Mouse (Mus musculus): ENCODE data around the gene Adprm. TPM values are rescaled to one million over a fixed set of nuclear protein-coding genes. Genes with fewer than 3 reads are reported as not detected.
A peak's percentile ranks its signal among the peaks of the same experiment; 100 is the strongest.

Adprm gene
- polyA plus RNA-seq, 1 experiment from 2014 or later = 20.4 TPM

GRCm38 (mm10) chr11:67051676-67052320 lies 596 bp downstream of the Adprm start:
- 9% methylated on average over 16 of the region's 16 CpGs for WGBS
- Histone ChIP-seq H3K27me3 (ENCODE audit: control insufficient read depth, insufficient read depth, low read length) (no peaks in the 10 kb centered on the region), H3K27ac (replicated peaks in 1 of 2; ENCODE audit: control insufficient read depth in 1 of 2, insufficient read depth in 1 of 2, low read depth in 2 of 2, low read length in 2 of 2) (peak overlapping the region; percentile 77 to 81), H3K4me2 (ENCODE audit: low read length) (peak overlapping the region; percentile 72), H3K36me3 (ENCODE audit: control insufficient read depth, insufficient read depth, low read length) (peaks cover 35% of the 10 kb centered on the region), H3K9ac (ENCODE audit: low read length) (peak overlapping the region; percentile 92), H3K9me3 (ENCODE audit: control insufficient read depth, low read length) (no peaks in the 10 kb centered on the region), H3K4me1 (ENCODE audit: control insufficient read depth in 2 of 2, insufficient read depth in 2 of 2, low read length in 2 of 2) (peaks cover 0 to 7% of the 10 kb centered on the region in 2 experiments; a peak in 2 of 4 replicates), H3K4me3 (ENCODE audit: control insufficient read depth in 1 of 2, insufficient read depth in 1 of 2, low read depth in 1 of 2, low read length in 2 of 2) (peak overlapping the region; percentile 92 to 98)
- no peak for ATAC-seq (ENCODE audit: insufficient number of reproducible peaks, insufficient read depth, low FRiP score, low read depth)

DNA sequence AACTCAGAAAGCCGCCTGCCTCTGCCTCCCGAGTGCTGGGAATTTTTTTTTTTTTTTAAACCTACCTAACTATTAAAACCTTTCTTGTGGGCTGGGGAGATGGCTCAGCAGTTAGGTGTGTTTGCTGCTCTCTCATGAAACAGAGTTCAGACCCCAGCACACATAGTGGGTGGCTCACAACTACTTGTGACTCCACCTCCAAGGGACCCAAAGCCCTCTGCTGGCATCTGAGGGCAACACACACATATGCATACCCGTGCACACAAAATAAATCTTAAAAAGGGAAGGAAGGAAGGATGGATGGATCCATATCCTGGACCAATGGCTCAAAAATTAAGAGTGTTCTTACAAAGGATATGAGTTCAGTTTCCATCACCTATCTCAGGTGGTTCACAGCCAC lies 3.1 kb downstream of the Adprm start:
- Histone ChIP-seq H3K9me3 (ENCODE audit: control insufficient read depth, low read length) (no peaks in the 10 kb centered on the region), H3K27me3 (ENCODE audit: control insufficient read depth, insufficient read depth, low read length) (no peaks in the 10 kb centered on the region), H3K36me3 (ENCODE audit: control insufficient read depth, insufficient read depth, low read length) (peaks cover 24% of the 10 kb centered on the region), H3K4me1 (ENCODE audit: control insufficient read depth in 2 of 2, insufficient read depth in 2 of 2, low read length in 2 of 2) (peaks cover 0 to 7% of the 10 kb centered on the region in 2 experiments; a peak in 2 of 4 replicates), H3K9ac (ENCODE audit: low read length) (no peak overlapping the region), H3K27ac (replicated peaks in 1 of 2; ENCODE audit: control insufficient read depth in 1 of 2, insufficient read depth in 1 of 2, low read depth in 2 of 2, low read length in 2 of 2) (no peak overlapping the region), H3K4me3 (ENCODE audit: control insufficient read depth in 1 of 2, insufficient read depth in 1 of 2, low read depth in 1 of 2, low read length in 2 of 2) (no peak overlapping the region), H3K4me2 (ENCODE audit: low read length) (no peak overlapping the region)
- ATAC-seq (ENCODE audit: insufficient number of reproducible peaks, insufficient read depth, low FRiP score, low read depth) = no peak
- WGBS = 100% methylated on average over 3 of the region's 3 CpGs

- H3K27me3 ChIP-seq (ENCODE audit: control insufficient read depth, insufficient read depth, low read length) = no peaks in the 10 kb centered on the region
- H3K4me1 ChIP-seq (ENCODE audit: control insufficient read depth in 2 of 2, insufficient read depth in 2 of 2, low read length in 2 of 2) = peaks cover 0 to 5% of the 10 kb centered on the region in 2 experiments; a peak in 2 of 4 replicates
- H3K9me3 ChIP-seq (ENCODE audit: control insufficient read depth, low read length) = no peaks in the 10 kb centered on the region
- ATAC-seq (ENCODE audit: insufficient number of reproducible peaks, insufficient read depth, low FRiP score, low read depth) = no peak
- no peak overlapping the region for H3K4me3 ChIP-seq (ENCODE audit: control insufficient read depth in 1 of 2, insufficient read depth in 1 of 2, low read depth in 1 of 2, low read length in 2 of 2)
- H3K9ac ChIP-seq (ENCODE audit: low read length) = no peak overlapping the region
- peaks cover 24% of the 10 kb centered on the region for H3K36me3 ChIP-seq (ENCODE audit: control insufficient read depth, insufficient read depth, low read length)
- H3K27ac ChIP-seq (replicated peaks in 1 of 2; ENCODE audit: control insufficient read depth in 1 of 2, insufficient read depth in 1 of 2, low read depth in 2 of 2, low read length in 2 of 2) = no peak overlapping the region
- no peak overlapping the region for H3K4me2 ChIP-seq (ENCODE audit: low read length)
- WGBS = 81% methylated on average over 8 of the region's 8 CpGs
Measured at GRCm38 (mm10) chr11:67048496-67048895, 3.9 kb downstream of the Adprm start.

DNA sequence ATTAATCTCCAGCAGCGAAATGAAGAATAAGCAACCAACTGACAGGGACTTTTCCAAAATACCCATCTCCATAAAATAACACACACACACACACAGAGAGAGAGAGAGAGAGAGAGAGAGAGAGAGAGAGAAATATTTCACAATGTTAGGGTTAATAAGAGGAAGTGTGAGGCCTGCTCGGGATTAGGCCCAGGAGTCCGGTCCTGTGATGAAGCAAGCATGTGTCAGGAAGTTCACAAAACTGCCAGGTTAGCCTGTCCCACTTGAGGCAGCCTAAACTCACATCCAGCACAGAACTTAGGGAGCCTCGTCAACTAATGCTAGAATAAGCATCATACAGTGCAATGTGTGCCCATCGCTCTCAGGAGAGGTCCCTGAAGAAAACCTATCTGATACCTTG lies 5.2 kb downstream of the Adprm start:
- ATAC-seq (ENCODE audit: insufficient number of reproducible peaks, insufficient read depth, low FRiP score, low read depth) = no peak
- 90% methylated on average over 5 of the region's 5 CpGs for WGBS
- Histone ChIP-seq H3K36me3 (ENCODE audit: control insufficient read depth, insufficient read depth, low read length) (peaks cover 24% of the 10 kb centered on the region), H3K9me3 (ENCODE audit: control insufficient read depth, low read length) (no peaks in the 10 kb centered on the region), H3K4me3 (ENCODE audit: control insufficient read depth in 1 of 2, insufficient read depth in 1 of 2, low read depth in 1 of 2, low read length in 2 of 2) (no peak overlapping the region), H3K4me2 (ENCODE audit: low read length) (no peak overlapping the region), H3K4me1 (ENCODE audit: control insufficient read depth in 2 of 2, insufficient read depth in 2 of 2, low read length in 2 of 2) (no peaks in the 10 kb centered on the region; a peak in 1 of 4 replicates), H3K9ac (ENCODE audit: low read length) (no peak overlapping the region), H3K27ac (replicated peaks in 1 of 2; ENCODE audit: control insufficient read depth in 1 of 2, insufficient read depth in 1 of 2, low read depth in 2 of 2, low read length in 2 of 2) (no peak overlapping the region), H3K27me3 (ENCODE audit: control insufficient read depth, insufficient read depth, low read length) (no peaks in the 10 kb centered on the region)

GRCm38 (mm10) chr11:67044959-67045358 lies 7.4 kb downstream of the Adprm start:
- H3K4me2 ChIP-seq (ENCODE audit: low read length) = no peak overlapping the region
- no peak overlapping the region for H3K4me3 ChIP-seq (ENCODE audit: control insufficient read depth in 1 of 2, insufficient read depth in 1 of 2, low read depth in 1 of 2, low read length in 2 of 2)
- peaks cover 35% of the 10 kb centered on the region for H3K36me3 ChIP-seq (ENCODE audit: control insufficient read depth, insufficient read depth, low read length)
- no peak overlapping the region for H3K9ac ChIP-seq (ENCODE audit: low read length)
- no peaks in the 10 kb centered on the region for H3K9me3 ChIP-seq (ENCODE audit: control insufficient read depth, low read length)
- no peak for ATAC-seq (ENCODE audit: insufficient number of reproducible peaks, insufficient read depth, low FRiP score, low read depth)
- no peak overlapping the region for H3K27ac ChIP-seq (replicated peaks in 1 of 2; ENCODE audit: control insufficient read depth in 1 of 2, insufficient read depth in 1 of 2, low read depth in 2 of 2, low read length in 2 of 2)
- H3K4me1 ChIP-seq (ENCODE audit: control insufficient read depth in 2 of 2, insufficient read depth in 2 of 2, low read length in 2 of 2) = peaks cover 3 to 4% of the 10 kb centered on the region in 2 experiments; a peak in 2 of 4 replicates
- WGBS = 87% methylated on average over 6 of the region's 6 CpGs
- no peaks in the 10 kb centered on the region for H3K27me3 ChIP-seq (ENCODE audit: control insufficient read depth, insufficient read depth, low read length)

- Histone ChIP-seq H3K4me1 (ENCODE audit: control insufficient read depth in 2 of 2, insufficient read depth in 2 of 2, low read length in 2 of 2) (peaks cover 3 to 4% of the 10 kb centered on the region in 2 experiments; a peak in 2 of 4 replicates), H3K27ac (replicated peaks in 1 of 2; ENCODE audit: control insufficient read depth in 1 of 2, insufficient read depth in 1 of 2, low read depth in 2 of 2, low read length in 2 of 2) (no peak overlapping the region), H3K36me3 (ENCODE audit: control insufficient read depth, insufficient read depth, low read length) (peaks cover 51% of the 10 kb centered on the region), H3K27me3 (ENCODE audit: control insufficient read depth, insufficient read depth, low read length) (no peaks in the 10 kb centered on the region), H3K9me3 (ENCODE audit: control insufficient read depth, low read length) (no peaks in the 10 kb centered on the region), H3K4me3 (ENCODE audit: control insufficient read depth in 1 of 2, insufficient read depth in 1 of 2, low read depth in 1 of 2, low read length in 2 of 2) (no peak overlapping the region), H3K4me2 (ENCODE audit: low read length) (no peak overlapping the region), H3K9ac (ENCODE audit: low read length) (no peak overlapping the region)
- ATAC-seq (ENCODE audit: insufficient number of reproducible peaks, insufficient read depth, low FRiP score, low read depth) = no peak
- 67% methylated on average over 8 of the region's 8 CpGs for whole genome bisulfite sequencing
Measured at GRCm38 (mm10) chr11:67043007-67043406, 9.4 kb downstream of the Adprm start.

DNA sequence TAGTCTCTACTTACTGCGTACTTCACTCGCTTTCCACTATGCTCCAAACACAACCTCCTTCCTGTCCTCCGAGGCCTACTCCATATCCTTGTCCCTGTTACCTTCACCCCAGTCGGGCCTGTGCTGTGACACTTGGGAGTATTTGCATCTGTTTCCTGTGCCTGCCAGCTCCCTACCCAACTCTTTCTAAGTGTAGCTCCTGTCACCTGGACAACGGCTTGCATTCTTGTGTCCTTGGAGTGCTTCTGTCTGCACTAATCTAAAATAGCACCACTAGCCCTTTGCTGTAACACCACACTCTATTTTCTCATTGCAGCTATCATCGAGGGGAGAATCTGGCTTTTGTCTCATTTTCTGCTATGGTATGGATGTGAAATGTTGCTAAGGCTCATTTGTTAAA lies 11.9 kb downstream of the Adprm start:
- H3K4me1 ChIP-seq (ENCODE audit: control insufficient read depth in 2 of 2, insufficient read depth in 2 of 2, low read length in 2 of 2) = peaks cover 3 to 4% of the 10 kb centered on the region in 2 experiments; a peak in 2 of 4 replicates
- H3K4me2 ChIP-seq (ENCODE audit: low read length) = no peak overlapping the region
- H3K27me3 ChIP-seq (ENCODE audit: control insufficient read depth, insufficient read depth, low read length) = no peaks in the 10 kb centered on the region
- H3K4me3 ChIP-seq (ENCODE audit: control insufficient read depth in 1 of 2, insufficient read depth in 1 of 2, low read depth in 1 of 2, low read length in 2 of 2) = no peak overlapping the region
- peaks cover 58% of the 10 kb centered on the region for H3K36me3 ChIP-seq (ENCODE audit: control insufficient read depth, insufficient read depth, low read length)
- ATAC-seq (ENCODE audit: insufficient number of reproducible peaks, insufficient read depth, low FRiP score, low read depth) = peak; percentile 47; the same call in 1 of the 2 replicates
- no peak overlapping the region for H3K9ac ChIP-seq (ENCODE audit: low read length)
- 45% methylated on average over 6 of the region's 6 CpGs for WGBS
- H3K27ac ChIP-seq (replicated peaks in 1 of 2; ENCODE audit: control insufficient read depth in 1 of 2, insufficient read depth in 1 of 2, low read depth in 2 of 2, low read length in 2 of 2) = peak overlapping the region; percentile 69 to 71
- H3K9me3 ChIP-seq (ENCODE audit: control insufficient read depth, low read length) = no peaks in the 10 kb centered on the region

- Histone ChIP-seq H3K4me2 (ENCODE audit: low read length) (no peak overlapping the region), H3K27me3 (ENCODE audit: control insufficient read depth, insufficient read depth, low read length) (no peaks in the 10 kb centered on the region), H3K9ac (ENCODE audit: low read length) (no peak overlapping the region), H3K36me3 (ENCODE audit: control insufficient read depth, insufficient read depth, low read length) (peaks cover 56% of the 10 kb centered on the region), H3K27ac (replicated peaks in 1 of 2; ENCODE audit: control insufficient read depth in 1 of 2, insufficient read depth in 1 of 2, low read depth in 2 of 2, low read length in 2 of 2) (peak overlapping the region in 1 of 2 experiments; percentile 61; a peak in 1 of 4 replicates), H3K4me3 (ENCODE audit: control insufficient read depth in 1 of 2, insufficient read depth in 1 of 2, low read depth in 1 of 2, low read length in 2 of 2) (no peak overlapping the region), H3K9me3 (ENCODE audit: control insufficient read depth, low read length) (no peaks in the 10 kb centered on the region), H3K4me1 (ENCODE audit: control insufficient read depth in 2 of 2, insufficient read depth in 2 of 2, low read length in 2 of 2) (peaks cover 3 to 4% of the 10 kb centered on the region in 2 experiments; a peak in 2 of 4 replicates)
- ATAC-seq (ENCODE audit: insufficient number of reproducible peaks, insufficient read depth, low FRiP score, low read depth) = no peak
- WGBS = 87% methylated on average over 3 of the region's 3 CpGs
Measured at GRCm38 (mm10) chr11:67039799-67040198, 12.6 kb downstream of the Adprm start.
